Mouse (Mus musculus): Measurements from ENCODE around the gene Hsf2bp.
"Not testable (repeated sequence)": the region's sequence is repeated elsewhere in the genome, so short reads cannot be mapped to it uniquely, and the experiment has no call there.

The Hsf2bp gene

DNA sequence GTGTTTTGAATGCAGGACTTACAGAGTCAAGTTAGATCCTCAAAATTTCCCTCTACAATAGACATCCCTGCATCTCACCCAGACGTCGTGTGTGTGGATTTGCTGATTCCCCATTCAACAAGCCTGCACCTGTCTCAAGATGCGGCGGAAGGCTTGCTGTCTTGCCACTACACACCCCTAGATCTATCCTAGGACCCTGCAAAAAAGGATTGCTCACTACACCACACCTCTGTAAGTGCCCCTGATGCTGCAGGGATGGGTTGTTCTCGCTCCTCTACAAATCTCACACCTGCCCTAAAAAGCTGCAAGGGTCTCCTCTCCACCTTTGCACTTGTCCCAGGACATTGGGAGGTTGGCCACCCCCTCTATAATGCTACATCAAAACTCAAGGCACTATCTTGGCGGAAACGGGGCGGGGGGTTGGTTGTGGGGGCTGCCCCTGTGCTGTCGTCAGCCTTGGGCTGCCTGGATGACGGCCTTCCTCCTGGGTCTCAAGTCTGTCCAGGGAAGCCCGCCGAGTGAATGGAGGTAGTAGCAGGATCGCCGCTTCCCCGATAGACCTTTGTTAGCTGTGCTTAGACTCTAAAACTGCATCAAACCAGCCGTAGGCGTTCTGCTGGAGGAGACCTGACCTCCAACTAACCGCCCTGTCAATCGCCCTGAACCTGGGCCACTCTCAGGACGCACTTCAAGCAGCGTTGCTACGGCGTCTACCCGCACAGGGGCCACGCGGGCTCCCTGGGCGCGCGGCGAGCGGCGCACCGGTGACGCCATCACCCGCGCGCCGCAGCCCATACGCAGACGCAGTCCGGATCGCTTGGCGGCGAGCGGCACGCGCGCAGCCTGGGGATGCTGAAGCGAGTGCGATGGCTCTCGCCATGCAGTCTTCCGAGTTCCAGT is at the start of gene Hsf2bp, which contains the start of gene Rrp1b:
Gene Hsf2bp, minus strand, starts transcription at position 741 of the 900 bp plus-strand sequence.
Gene Rrp1b, plus strand, starts transcription at position 492 of the 900 bp plus-strand sequence.
- DNase-seq (ENCODE audit: low spot score), result peak; percentile 40

DNA sequence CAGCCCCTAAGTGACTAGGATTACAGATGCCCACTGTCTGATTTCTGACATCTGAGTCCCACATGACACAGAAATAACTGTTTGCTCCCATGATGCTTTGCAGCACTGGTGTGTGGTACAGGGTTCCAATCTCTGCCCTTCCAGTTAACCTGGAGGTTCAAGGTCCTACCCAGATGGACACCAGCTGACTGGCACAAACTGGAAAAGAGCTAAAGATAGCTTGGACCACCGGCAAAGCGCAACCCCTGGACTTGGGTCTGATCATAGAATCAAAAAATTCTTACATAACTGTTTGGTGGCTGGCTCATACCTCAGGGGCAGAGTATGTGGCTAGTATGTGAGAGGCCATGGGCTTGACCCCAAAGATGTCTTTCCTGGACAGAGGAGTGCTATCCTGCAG is 47.2 kb upstream of the Hsf2bp start:
- no peak for DNase-seq (ENCODE audit: low spot score)

DNA sequence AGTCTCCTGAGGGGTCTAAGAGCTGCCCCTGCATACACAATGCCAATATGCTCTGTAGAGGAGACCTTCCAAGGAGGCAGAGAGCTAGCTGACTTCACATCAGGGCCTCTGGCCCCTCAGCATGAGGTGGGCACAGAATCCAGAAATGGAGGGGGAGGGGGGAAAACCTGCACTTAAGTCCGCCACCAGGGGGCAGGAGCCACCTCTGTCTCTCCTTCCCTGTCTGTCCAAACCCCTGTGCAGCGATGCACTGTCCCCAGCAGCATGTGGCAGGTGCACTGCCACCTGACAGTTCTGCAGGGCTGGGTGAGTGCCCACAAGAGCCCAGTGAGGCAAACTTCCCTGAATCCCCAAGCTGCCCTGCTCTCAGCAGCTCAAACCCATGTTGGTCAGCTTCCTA is 39.0 kb upstream of the Hsf2bp start:
- DNase-seq (ENCODE audit: low spot score), result no peak

DNA sequence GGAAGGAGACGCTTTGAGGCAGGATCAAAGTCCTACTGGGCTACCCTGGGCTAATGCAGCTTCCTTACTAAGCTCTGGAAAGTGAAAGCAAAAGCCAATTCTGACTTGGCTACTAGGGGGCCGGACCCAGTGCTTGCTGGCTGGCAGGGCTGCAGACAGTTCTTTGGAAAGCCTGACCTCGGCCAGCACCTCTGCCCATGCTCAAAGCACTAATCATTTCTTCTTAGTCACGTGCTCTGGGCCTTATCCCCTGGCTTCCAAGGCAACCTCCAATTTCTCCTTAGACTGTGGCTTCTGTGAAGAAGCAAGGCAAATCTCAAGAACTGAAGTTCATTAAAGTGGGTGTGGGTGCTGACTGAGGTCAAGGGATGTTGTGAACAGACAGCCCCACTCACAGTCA is 38.5 kb upstream of the Hsf2bp start:
- DNase-seq (ENCODE audit: low spot score), result no peak

DNA sequence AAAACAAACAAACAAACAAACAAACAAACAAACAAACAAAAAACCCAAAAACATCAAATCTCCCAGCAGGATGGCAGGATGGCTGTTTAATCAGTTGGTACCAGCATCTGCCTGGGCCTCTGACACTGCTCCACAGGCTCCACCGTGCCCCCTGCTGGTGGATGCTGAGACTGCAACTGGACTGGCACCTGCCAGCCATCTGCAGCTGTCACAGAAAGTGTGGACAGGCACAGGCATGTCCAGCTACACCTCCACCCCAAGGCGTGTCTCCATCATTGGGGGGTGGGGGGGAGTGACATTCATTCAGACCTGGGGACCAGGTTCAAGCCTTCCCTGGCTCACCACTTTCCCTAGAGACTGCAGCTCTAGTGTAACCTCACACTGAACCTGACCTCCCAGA is 37.2 kb upstream of the Hsf2bp start:
- DNase-seq (ENCODE audit: low spot score), result peak; percentile 59

DNA sequence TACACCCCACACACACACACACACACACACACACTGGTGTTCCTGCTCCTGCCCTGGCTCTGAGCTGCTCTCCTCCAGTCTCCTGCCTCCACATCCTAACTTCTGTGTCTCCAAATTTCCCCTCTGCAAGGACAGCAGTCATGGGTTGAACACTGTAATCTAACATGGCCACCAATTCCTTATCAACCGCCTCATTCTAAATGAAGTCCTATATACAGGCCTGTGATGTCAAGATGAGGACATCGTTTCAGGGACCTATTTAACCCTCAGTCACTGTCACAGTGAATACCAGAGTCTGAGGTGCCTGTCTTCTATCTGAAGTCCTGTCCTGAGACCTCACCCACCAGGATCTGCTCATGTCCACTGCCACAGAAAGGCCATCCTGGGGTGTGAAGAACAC is 32.7 kb upstream of the Hsf2bp start:
- no peak for DNase-seq (ENCODE audit: low spot score)

DNA sequence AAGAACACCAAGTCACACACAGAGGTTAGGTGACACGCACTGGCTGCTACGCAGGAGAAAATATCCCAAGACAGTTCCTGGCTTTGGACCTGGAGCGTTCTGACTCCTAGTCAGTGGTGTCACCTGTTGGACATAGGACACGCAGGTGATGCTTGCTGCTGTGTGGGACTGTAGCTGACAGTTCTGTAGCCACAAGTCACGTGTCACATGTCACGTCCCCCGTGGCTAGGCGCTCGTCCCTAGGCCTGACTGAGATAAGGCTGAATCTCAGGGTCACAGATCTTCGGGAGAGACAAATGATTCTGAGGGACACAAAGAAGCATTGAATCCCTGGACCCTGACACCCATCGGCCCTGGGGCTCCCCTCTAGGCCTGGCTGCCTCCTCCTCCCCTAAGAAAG is 32.2 kb upstream of the Hsf2bp start:
- no peak for DNase-seq (ENCODE audit: low spot score)

DNA sequence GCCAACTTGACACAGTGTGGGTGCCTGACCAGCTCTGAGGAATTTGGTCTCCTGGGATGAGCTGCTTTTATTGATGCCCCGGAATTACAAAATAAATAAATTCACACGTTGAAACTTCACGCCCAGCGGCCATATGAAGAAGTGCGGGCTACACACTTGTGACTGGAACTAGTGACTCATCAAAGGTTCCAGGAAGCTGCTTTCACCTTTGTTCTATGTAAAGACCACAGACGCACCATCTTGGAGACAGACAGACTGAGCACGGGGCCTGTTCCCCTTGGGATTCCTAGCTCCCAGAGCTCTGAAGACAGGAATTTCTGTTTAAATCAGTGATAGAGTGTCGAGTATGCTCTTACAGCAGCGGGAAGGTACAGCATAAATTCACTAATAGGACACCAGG is 31.4 kb upstream of the Hsf2bp start:
- DNase-seq (ENCODE audit: low spot score), result no peak

DNA sequence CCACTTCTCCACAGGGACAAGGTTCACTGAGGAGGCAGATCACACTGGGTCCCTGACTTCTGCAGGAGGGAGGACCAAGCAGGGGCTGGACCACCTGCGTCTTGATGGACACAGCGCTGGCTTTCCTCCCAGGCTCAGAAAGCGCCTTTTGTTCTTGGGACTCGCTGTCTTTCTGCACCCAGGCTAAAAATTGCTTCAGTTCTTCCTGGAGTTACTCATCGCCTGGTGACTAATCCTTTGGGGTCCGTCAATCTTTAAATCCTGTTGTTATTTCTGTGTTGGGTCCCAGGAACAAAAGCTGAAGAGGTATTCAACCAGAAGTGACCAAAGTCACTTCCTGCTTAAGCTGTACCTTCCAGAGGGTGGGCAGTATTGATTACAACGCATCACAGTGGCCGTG is 28.6 kb upstream of the Hsf2bp start:
- DNase-seq (ENCODE audit: low spot score), result not testable (repeated sequence)

DNA sequence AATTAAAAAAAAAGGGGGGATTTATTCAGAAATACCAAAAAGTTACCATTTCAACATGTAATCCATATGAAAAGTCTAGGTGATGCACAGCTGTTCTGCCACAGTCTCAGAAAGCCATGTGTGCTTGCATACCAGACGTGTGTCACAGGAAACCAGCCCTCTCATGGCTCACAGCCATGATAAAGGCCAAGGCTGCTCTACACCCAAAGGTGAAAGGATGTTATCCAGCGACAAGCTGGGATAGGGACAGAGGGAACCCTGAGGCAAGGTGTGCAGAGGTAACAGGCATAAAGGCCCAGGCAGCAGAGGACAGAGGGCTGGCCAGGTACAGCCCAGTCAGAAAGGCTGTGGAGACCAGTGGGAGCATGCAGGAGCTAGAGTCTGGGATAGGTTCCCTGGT is 27.5 kb upstream of the Hsf2bp start:
- no peak for DNase-seq (ENCODE audit: low spot score)

DNA sequence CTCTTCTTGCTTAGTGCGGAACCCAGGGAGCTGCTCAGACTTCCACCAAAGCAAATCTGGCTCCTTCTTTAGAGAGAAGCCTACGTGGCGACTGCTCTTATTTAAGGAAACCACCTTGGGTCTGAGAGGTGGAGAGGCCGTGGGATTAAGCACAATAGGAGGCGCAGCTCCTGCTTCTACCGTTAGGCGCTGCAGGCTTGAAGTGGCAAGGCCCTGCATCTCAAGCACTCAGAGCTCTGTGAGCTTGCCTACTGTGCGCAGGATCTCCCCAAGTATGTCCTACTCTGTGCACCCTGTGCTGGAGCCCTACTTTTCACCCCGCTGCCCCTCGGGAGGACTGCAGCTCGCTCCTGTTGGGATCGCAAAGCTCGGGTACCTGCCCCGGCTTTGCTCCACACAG is 25.1 kb upstream of the Hsf2bp start:
- DNase-seq (ENCODE audit: low spot score), result no peak

DNA sequence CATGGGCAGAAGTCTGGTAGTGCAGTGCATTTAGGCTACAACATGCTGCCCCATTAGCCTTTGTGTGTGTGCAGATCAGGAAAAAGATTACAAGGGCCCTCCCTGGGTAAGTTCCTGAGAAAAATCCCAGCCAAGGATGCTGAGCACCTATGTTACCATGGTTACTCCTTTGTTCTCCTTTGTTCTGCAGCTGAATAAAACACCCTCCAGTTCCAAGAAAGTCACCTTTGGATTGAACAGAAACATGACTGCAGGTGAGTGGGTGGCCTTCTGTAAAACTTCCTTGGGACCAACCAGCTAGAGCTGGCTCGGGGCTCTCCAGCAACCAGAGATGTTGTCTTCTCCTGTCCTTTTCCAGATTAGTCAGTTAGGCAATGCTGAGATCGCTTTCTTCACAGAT is 22.9 kb upstream of the Hsf2bp start:
- no peak for DNase-seq (ENCODE audit: low spot score)

DNA sequence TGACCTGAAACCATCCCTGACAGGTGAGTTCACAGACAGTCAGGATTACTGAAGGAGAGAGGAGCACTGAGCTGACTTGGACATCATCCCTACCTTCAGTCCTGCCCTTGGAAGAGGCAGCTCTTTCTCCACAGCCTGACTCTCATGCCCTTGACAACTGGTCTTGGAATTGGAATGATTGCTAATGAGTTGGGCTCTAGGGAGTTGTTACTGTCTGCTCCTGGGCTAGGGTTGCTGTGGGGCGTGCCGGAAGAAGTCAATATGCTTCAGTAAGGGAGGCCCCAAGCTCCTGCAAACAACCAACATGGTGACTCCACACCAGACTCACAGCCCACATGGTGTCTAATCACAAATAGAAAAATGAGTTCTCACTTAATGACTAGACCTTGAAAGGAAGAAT is 21.7 kb upstream of the Hsf2bp start:
- no peak for DNase-seq (ENCODE audit: low spot score)

DNA sequence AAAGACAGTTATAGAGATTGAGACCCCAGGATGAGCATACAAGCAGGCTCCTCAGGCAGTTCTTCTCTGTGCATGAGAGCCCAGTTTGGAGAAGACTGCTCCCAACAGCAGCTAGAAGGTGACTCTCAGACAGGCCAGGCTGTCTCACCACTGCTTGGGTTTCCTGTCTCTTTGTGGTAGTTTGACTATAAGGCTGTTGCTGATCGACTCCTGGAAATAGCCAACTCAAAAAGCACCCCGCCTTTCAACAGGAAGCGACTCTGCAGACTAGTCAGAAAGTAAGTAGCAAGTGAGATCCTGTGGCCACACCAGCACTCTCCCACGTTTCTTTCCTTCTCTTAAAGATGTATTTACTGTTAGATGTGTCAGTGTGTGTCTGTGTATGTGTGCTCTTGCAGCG is 17.5 kb upstream of the Hsf2bp start:
- DNase-seq (ENCODE audit: low spot score), result no peak

DNA sequence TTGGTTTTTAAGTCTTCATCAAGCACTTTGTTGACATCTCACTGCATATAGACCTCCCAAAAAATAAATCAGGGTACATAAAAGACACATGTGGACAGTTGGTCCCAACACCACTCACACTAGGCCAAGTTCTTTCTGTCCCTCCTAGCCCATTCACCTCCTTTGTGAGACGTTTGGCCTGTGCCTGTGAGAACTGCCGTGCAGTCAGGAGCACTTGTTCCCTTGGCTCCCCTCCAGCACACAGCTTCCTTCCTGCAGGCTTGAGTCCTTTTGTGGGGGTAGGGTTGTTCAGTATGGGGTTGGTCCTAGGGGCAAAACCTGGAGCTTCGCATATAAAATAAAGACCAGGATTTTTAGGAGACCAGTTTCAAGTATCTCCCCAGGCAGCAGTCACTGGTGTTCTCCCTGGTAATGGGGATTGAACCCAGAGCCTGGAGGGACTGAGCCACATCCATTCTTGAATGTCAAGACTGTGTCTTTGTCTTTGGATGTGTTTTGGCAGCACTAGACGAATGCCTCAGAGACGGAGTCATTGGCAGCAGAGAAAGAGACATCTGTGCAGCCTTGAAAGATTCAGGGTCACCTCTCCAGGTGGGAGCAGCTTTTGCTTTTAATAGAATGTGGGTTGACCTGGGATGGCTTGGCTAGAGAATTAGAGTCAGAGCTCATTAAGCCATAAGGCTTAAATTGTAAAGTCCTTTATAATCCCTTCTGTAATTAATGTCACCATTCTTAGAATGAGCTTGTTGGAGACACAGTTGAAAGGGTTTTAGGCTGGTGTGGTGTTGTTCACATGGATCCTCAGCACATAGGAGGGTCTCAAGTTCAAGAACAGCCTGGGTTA is 16.3 kb upstream of the Hsf2bp start:
- DNase-seq (ENCODE audit: low spot score), result no peak

DNA sequence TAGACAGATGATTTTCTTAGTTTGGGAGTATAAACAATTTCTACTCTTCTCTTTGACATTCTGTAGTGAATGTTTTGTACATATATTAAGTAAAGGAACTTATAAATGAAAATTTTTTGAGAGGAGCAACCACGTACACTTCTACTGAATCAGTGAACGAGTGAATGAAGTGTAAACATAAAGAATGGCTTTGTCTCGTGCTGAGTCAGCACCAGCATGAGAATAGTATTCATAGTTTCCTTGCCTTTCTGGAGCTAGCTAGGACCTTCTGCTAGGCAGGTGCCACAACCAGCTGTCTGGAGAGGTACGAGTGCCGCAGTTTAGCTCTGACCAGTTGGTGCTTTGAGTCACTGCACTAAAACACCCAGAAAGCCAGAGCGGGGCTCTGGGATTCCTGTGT is 14.5 kb upstream of the Hsf2bp start:
- DNase-seq (ENCODE audit: low spot score), result no peak

DNA sequence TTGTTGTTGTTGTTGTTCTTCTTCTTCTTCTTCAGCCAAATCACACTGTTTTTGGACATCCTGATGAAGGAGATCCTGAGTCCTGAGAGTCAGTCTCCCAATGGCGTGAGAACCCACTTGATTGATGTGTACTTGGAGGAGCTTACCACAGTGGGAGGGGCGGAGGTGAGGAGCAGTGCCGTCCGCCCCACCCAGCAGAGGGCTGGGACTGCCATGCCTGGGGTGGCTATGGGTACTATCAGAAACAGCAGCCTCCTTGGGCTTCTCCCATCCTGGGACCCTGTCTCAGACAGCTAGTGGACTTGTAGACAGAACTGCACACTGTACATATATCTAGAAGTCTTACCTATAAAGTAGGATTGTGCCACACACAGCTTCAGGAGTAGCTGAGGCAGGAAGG is 13.8 kb upstream of the Hsf2bp start:
- no peak for DNase-seq (ENCODE audit: low spot score)

DNA sequence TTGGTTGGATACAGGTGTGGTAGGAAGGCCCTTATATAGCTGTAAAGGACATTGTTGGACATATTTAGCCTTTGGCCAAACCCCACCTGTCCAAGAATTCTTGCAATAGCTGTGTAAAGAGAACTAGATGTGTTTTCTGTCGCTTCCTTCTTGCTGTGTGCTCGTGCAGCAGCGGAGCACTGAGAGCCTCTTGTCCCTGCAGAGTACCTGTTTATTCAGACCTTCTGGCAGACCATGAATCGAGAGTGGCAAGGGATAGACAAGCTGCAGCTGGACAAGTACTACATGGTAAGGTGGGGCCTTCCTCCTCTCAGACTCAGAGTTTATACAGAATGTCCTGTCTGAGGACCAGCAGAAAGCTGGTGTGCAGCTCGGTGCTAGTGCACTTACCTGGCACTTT is 12.2 kb upstream of the Hsf2bp start:
- DNase-seq (ENCODE audit: low spot score), result no peak

DNA sequence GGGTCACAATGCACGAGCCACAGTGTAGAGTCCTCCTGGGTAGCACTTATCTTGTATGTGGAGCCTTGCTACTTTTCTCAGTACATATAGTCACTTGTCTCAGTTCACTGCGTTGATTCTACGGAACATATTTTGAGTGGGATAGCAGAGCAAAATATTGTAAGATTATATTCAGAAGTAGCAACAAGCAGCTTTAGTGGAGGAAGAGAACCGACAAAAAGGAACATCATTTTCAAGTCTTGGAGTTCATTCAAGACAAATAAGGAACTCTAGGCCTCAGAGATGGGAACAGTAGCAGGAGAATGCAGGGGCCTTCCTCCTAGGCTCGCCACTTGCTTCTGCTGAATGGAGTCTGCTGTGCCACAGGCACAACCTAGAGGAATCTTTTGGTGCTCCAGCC is 10.4 kb upstream of the Hsf2bp start:
- DNase-seq (ENCODE audit: low spot score), result no peak

DNA sequence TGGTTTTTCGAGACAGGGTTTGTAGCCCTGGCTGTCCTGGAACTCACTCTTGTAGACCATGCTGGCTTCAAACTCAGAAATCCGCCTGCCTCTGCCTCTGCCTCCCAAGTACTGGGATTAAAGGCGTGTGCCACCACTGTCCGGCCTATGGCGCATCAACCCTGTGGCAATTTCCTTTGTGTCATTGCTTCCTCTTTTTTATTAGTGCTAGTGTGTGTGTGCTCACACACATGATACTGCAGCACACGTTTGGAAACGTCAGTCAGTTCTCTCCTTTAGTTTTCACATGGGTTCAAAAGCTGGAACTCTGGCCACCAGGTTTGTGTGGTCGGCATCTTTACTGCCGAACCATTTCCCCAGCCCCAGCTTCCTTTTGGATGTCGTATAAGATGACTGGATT is 4.1 kb upstream of the Hsf2bp start:
- DNase-seq (ENCODE audit: low spot score), result no peak

DNA sequence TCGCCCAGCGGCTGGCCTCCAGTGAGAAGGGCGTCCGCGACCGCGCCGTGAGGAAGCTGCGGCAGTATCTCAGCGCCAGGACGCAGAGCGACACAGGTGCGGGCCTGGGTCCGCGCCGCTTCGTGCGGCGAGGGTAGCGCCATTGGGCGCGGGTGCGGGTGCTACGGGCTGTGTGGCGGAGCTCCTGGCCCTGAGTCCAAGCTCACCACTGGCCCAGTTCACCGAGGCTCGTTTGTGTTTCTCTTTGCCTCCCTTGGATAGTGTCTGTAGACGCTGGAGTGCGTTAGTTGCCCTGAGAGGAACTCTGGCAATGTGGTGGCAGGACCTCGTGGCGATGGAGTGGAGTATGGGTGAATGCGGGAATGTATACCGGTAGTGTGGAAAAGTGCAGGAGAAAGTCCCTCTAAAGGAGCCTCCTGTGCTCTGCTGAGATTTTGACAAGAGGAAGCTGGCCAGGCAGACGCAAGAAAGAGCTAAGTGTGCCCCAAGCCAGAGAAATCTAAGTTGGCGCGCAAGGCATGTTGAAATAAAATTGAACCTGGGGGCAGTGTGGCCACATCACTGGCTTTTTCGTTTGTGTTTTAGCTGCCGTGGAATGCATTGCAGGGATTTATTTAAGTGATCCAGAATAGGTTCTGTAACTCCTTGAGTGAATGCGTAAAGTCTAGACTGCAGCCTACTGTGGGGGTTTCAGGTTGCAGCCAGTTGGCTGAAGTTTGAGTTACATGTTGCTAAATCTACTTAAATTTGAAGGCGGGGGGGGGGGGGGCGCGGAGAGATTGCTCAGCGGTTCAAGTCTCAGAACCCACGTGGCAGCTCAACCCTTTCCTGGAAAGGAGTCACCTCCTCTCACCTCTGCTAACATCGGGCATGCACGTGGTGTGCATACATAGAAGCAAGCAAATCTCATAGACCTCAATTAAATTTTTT is 625 bp upstream of the Hsf2bp start:
- no peak for DNase-seq (ENCODE audit: low spot score)

DNA sequence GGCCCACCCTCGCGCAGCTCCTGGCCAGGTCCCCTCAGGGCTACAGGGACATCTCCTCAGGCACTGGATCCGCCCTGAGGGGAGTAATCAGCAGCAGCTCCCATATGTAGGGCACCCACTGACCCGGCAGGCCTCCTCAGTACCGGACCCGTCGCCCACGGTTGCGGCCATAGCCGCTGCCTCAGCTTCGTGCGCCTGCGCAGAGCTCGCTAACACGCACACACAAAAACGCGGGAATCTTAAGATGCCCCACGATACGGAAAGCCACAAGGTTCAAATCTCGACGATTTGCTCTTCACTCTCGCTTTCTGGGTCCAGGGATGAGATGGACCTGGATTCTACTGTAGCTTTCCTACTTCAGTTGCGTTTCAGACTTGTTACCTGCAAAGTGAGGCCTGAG is 1.8 kb downstream of the Hsf2bp start:
- no peak for DNase-seq (ENCODE audit: low spot score)

All from left cerebral cortex, adult 11 months (tissue).